Mouse (Mus musculus) kidney, embryonic 15.5 days (tissue): ENCODE measurements at regions not wholly inside any gene's neighbourhood (a gene's known extent, or its start where the extent isn't known, plus 50 kb on each side); places are given as distances from the start of the nearest gene placed in this dataset.

Experiments
- ATAC-seq: fragments of 200-750 bp; cut with Nextera tagmentation; replicated peaks from 2 replicates; pipeline ENCODE4 v1.8.0; 2017; ENCODE audit warnings: moderate TSS enrichment; ENCODE audit not compliant: low FRiP score
- H3K27ac ChIP-seq: fragments of 300-500 bp; sonication (generic); 2 replicates; pipeline ENCODE4 v1.5.1; 2015; ENCODE audit warnings: mild to moderate bottlenecking, inconsistent platforms
- H3K27me3 ChIP-seq: fragments of 300-500 bp; sonication (generic); 2 replicates; pipeline ENCODE4 v1.6.1; 2015; ENCODE audit warnings: inconsistent platforms
- H3K36me3 ChIP-seq: fragments of 300-500 bp; sonication (generic); 2 replicates; pipeline ENCODE4 v1.6.1; 2015; ENCODE audit warnings: inconsistent platforms
- H3K4me1 ChIP-seq: fragments of 300-500 bp; sonication (generic); 2 replicates; pipeline ENCODE4 v1.6.1; 2015; ENCODE audit warnings: inconsistent platforms
- H3K4me2 ChIP-seq: fragments of 300-500 bp; sonication (generic); 2 replicates; pipeline ENCODE4 v1.6.1; 2015; ENCODE audit warnings: moderate library complexity, mild to moderate bottlenecking, inconsistent platforms
- H3K4me3 ChIP-seq: fragments of 300-500 bp; sonication (generic); replicated peaks from 2 replicates; pipeline ENCODE4 v1.5.1; 2015; ENCODE audit warnings: mild to moderate bottlenecking, inconsistent platforms
- H3K9ac ChIP-seq: fragments of 300-500 bp; sonication (generic); 2 replicates; pipeline ENCODE4 v1.6.1; 2015; ENCODE audit warnings: mild to moderate bottlenecking, inconsistent platforms
- H3K9me3 ChIP-seq: fragments of 300-500 bp; sonication (generic); replicated peaks from 2 replicates; pipeline ENCODE4 v1.6.1; 2016; ENCODE audit warnings: inconsistent platforms
- WGBS: fragments of 180-500 bp; shearing (Covaris S2); methylation state at CpG from one replicate; pipeline ENCODE4 v1.1.7; 2015; ENCODE audit warnings: mixed read lengths; 5-methylcytosine and 5-hydroxymethylcytosine counted together

DNA sequence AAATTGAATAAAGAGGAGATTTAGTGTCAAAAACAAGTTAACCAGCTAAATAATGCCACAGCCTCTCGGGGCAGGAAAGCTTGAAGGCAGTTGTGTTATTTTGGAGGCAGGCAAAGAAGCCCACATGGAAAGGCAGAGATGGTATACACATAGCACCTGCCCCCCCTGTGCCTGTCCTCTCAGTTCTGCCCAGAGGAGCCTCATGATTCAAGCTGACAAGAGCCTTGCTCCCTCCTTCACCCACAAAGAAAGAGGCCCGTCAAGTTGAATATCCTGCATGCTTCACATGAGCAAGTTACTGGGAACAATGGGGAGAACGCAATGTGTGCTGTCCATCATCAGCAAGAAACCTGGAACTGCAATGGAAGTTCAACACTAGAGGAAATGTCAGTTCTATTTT is 398.2 kb upstream of the Zic4 start:
- ATAC-seq = no peak
- H3K4me1 ChIP-seq = no peaks in the 10 kb centered on the region
- no peak overlapping the region for H3K4me3 ChIP-seq
- no peak overlapping the region for H3K9ac ChIP-seq
- H3K9me3 ChIP-seq = no peaks in the 10 kb centered on the region
- no peaks in the 10 kb centered on the region for H3K27me3 ChIP-seq
- WGBS = 71% methylated on average over 3 of the region's 3 CpGs
- H3K4me2 ChIP-seq = no peak overlapping the region
- H3K36me3 ChIP-seq = no peaks in the 10 kb centered on the region
- no peak overlapping the region for H3K27ac ChIP-seq

DNA sequence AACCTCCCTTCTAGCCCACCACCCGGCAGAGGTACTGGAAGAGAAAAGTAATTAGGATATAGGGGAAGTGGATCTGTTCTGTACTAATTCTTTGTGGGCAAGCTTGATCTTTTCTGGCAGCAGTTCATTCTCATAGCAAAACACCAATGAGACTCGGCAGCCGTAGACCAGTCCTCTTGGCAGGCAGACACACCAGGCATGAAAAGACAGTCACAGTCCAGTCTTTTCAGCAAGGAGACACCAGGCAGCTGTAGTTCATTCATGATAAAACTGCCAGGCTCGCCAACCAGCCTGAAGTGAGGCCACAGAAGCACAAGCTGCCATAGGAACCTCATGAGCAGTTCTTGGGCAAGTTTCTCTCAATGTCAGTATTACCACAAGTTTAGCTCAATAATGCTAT is 383.5 kb upstream of the Zic4 start:
- H3K27me3 ChIP-seq = no peaks in the 10 kb centered on the region
- H3K9me3 ChIP-seq = no peaks in the 10 kb centered on the region
- 76% methylated on average over 4 of the region's 4 CpGs for WGBS
- no peak overlapping the region for H3K4me2 ChIP-seq
- no peak for ATAC-seq
- no peak overlapping the region for H3K9ac ChIP-seq
- H3K4me3 ChIP-seq = no peak overlapping the region
- no peaks in the 10 kb centered on the region for H3K36me3 ChIP-seq
- H3K4me1 ChIP-seq = no peaks in the 10 kb centered on the region
- H3K27ac ChIP-seq = no peak overlapping the region

DNA sequence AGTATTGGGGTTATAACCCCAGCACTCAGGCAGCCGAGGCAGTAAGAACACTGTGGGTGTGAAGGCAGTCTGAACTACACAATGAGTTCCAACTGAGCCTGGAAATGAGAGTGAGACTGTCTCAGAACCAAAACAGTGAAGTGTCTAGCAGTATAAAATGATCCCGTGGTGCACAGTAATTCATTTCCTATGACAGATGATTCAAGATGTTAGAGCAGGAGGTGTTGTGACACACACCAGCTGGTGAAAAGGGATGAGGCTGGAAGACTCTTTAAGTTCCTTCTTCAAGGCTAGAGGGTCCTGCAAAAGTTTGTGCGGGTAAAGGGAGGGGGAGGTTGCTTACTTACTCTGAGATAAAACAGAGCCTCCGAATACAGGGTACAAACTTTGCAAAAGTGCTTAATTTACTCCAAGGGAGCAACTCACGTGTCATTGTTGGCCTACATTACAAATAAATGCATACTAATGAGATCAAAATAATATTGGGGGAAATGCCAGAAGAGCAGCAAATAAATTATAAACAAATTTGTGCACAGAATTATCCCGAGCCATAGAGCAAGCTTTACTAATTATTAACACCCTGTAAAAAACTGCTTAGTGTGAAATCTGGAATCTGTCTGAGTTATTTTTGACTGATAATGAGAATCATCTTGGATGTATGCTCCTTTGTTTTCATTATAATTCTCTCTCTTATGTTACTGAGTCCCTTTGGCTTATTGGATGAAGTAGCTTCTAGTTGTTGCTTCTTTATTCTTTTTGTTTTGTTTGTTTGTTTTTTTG is 382.0 kb upstream of the Zic4 start:
- WGBS = 48% methylated on average over 6 of the region's 6 CpGs
- H3K4me3 ChIP-seq = no peak overlapping the region
- no peaks in the 10 kb centered on the region for H3K4me1 ChIP-seq
- no peak for ATAC-seq
- H3K27me3 ChIP-seq = no peaks in the 10 kb centered on the region
- H3K9me3 ChIP-seq = no peaks in the 10 kb centered on the region
- H3K27ac ChIP-seq = no peak overlapping the region
- no peak overlapping the region for H3K4me2 ChIP-seq
- no peak overlapping the region for H3K9ac ChIP-seq
- H3K36me3 ChIP-seq = no peaks in the 10 kb centered on the region

DNA sequence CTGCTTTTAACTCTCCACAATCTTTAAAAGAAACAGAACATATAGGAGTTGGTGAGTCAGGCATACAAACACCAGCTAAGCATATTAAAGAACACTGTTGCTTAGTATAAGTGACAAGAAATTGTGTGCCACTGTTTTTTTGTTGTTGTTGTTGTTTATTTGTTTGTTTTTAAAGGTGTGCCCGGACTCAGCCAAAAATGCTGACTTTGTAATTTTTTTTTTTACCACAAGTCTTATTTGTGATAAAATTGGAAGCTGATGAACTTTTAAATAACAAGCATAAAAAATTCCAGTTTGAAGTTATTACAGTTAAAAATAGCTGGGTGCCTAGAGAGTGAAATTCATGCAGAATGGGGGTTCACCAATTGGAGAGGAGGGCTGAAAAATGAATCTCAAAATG is 363.0 kb upstream of the Zic4 start:
- Histone ChIP-seq H3K9ac (no peak overlapping the region), H3K27me3 (no peaks in the 10 kb centered on the region), H3K9me3 (no peaks in the 10 kb centered on the region), H3K4me3 (no peak overlapping the region), H3K4me2 (no peak overlapping the region), H3K27ac (no peak overlapping the region), H3K36me3 (no peaks in the 10 kb centered on the region), H3K4me1 (no peaks in the 10 kb centered on the region)
- ATAC-seq = no peak
- 73% methylated on average over 1 of the region's 1 CpGs for WGBS

DNA sequence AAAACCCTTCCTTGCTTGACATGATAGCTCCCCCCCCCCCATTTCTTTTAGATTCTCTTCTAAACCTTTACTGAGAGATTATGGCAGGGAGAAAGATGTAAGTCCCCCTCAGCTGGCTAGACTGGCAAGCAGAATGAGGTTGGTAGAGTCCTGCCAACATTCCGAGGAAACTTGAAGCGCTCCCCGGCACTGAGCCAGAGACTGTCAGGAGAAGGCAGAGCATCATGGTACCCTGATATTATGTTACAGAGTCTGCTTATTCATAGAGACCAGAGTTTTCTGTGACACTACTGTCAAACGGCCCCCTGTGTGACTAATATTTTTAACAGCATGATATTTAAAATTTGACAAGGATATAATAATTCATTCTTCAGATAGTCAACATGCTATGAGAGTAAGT is 358.0 kb upstream of the Zic4 start:
- Histone ChIP-seq H3K4me2 (no peak overlapping the region), H3K9ac (no peak overlapping the region), H3K36me3 (no peaks in the 10 kb centered on the region), H3K9me3 (no peaks in the 10 kb centered on the region), H3K4me3 (no peak overlapping the region), H3K27me3 (no peaks in the 10 kb centered on the region), H3K27ac (no peak overlapping the region), H3K4me1 (no peaks in the 10 kb centered on the region)
- 0 out of 2 replicates have a peak, but pooled peaks have one; percentile 52 for ATAC-seq
- 40% methylated on average over 4 of the region's 4 CpGs for WGBS

DNA sequence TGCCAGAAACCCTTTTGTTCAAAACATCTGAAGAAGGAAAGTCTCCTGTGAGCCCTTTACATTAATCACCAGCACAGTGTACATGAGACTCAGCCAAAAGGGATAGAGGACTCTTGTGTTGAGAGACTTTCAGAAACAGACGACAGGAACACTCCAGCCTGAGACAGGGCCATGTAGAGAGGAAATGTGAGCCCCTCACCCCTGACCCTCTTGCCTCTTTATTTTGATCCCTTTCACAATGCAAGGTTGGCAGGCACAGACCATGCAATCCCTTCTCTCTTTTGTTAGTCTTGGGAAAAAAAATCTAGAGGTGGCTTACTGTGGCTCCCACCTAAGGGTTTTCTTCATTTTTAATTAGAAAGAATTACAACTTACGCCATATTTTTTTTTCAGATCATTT is 321.7 kb upstream of the Zic4 start:
- Histone ChIP-seq H3K27ac (no peak overlapping the region), H3K4me1 (no peaks in the 10 kb centered on the region), H3K9ac (no peak overlapping the region), H3K4me2 (no peak overlapping the region), H3K9me3 (no peaks in the 10 kb centered on the region), H3K27me3 (no peaks in the 10 kb centered on the region), H3K36me3 (no peaks in the 10 kb centered on the region), H3K4me3 (no peak overlapping the region)
- peak; percentile 96 for ATAC-seq
- WGBS = 15% methylated on average over 2 of the region's 2 CpGs

DNA sequence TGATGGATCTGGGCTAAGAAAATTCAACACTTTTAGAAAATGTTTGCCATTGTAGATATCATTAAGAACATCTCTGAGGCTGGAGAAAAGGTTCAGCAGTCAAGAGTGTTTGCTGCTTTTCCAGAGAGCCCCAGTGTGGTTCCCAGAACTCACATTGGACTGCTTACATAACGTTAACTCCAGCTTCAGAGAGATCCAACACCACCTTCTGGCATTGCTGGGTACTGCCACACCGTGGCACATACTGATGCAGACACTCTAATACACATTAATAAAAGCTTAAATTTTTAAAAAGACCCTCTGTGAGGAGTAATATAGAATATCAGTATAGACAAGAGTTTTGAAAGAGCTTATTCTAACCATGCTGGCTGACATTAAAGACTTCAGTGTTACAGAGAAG is 313.6 kb upstream of the Zic4 start:
- Histone ChIP-seq H3K9ac (no peak overlapping the region), H3K4me2 (no peak overlapping the region), H3K27ac (no peak overlapping the region), H3K27me3 (no peaks in the 10 kb centered on the region), H3K4me3 (no peak overlapping the region), H3K36me3 (no peaks in the 10 kb centered on the region), H3K4me1 (no peaks in the 10 kb centered on the region), H3K9me3 (no peaks in the 10 kb centered on the region)
- 36% methylated on average over 2 of the region's 2 CpGs for WGBS
- ATAC-seq = no peak

DNA sequence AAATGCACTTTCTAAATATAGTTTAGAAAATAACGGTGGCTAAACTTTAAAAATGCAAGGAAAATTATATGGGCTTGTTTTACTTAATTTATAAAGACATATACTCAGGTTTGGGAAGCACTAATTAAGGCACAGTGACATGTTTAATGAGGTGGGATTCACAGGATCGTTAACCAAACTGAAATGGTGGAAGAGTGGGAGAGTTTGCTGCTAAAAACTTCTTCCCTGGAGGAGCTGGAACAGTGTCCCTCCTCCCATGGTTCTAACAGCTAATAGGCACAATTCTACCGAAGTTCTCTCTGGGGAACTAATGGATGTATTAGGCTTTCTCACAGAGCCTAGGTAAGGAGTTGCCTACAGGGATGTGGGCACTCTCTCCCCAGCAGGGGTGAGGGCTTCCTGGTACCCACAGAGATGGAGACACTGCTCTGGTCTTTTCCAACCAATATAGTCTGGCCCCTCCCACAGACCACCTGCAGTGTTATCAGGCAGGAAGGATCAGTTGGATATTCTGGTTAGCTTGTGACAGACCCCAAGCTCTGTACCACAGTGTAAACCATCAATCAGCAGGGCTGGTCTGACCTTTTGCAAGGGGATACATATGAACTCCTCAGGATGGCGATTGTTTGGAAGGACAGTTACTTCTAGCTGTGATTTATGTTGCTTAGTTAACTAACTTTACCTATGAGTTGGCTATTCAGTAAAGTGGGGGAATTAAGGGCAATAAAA is 309.0 kb upstream of the Zic4 start:
- WGBS = 28% methylated on average over 4 of the region's 4 CpGs
- no peaks in the 10 kb centered on the region for H3K27me3 ChIP-seq
- no peaks in the 10 kb centered on the region for H3K4me1 ChIP-seq
- H3K4me2 ChIP-seq = no peak overlapping the region
- no peak overlapping the region for H3K9ac ChIP-seq
- H3K9me3 ChIP-seq = no peaks in the 10 kb centered on the region
- no peak overlapping the region for H3K4me3 ChIP-seq
- 0 out of 2 replicates have a peak overlapping the region, but pooled peaks have one; percentile 48 for H3K27ac ChIP-seq
- peak; percentile 94 for ATAC-seq
- no peaks in the 10 kb centered on the region for H3K36me3 ChIP-seq

DNA sequence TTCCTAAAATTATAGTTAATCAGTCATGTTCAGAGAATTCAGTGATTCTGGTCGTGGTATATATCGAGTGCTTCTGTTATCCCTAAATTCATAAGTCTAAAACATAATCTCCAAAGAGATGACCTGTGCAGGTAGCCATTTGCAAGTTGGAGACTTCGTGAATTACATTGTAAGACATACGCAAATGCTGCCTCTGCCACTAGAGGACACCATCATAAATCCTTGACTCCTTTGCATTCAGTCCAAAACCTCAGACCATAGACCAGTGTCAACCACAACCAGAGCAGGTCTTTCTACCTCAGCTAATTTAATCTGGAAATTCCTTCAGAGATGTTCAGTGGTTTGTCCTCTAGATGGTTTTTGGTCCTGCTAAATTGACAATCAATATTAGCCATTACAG is 302.8 kb upstream of the Zic4 start:
- no peak for ATAC-seq
- Histone ChIP-seq H3K4me3 (no peak overlapping the region), H3K36me3 (no peaks in the 10 kb centered on the region), H3K27me3 (no peaks in the 10 kb centered on the region), H3K9ac (no peak overlapping the region), H3K27ac (no peak overlapping the region), H3K9me3 (no peaks in the 10 kb centered on the region), H3K4me1 (no peaks in the 10 kb centered on the region), H3K4me2 (no peak overlapping the region)
- 81% methylated on average over 4 of the region's 4 CpGs for WGBS

DNA sequence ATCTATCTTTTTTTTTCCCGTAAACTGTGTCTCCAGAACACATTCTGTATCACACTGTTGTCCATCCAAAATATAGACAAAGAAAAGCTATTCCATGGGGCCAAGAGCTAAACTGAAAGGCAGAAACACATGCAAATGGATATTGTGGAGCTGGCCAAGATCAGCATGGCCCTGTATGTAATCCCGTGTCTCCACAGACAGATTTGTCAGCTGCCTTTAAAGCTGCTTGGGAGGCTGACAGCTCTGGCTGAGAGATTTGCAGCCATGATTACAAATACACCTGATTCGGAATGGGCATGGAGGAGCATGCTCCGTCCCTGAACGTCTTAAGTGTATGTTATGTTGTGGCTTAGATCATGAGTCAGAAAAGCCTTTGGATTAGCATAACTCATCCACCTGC is 292.7 kb upstream of the Zic4 start:
- no peak overlapping the region for H3K4me3 ChIP-seq
- no peaks in the 10 kb centered on the region for H3K27me3 ChIP-seq
- H3K4me2 ChIP-seq = no peak overlapping the region
- H3K36me3 ChIP-seq = no peaks in the 10 kb centered on the region
- H3K9ac ChIP-seq = no peak overlapping the region
- no peak for ATAC-seq
- no peak overlapping the region for H3K27ac ChIP-seq
- H3K4me1 ChIP-seq = no peaks in the 10 kb centered on the region
- 79% methylated on average over 5 of the region's 5 CpGs for WGBS
- no peaks in the 10 kb centered on the region for H3K9me3 ChIP-seq

DNA sequence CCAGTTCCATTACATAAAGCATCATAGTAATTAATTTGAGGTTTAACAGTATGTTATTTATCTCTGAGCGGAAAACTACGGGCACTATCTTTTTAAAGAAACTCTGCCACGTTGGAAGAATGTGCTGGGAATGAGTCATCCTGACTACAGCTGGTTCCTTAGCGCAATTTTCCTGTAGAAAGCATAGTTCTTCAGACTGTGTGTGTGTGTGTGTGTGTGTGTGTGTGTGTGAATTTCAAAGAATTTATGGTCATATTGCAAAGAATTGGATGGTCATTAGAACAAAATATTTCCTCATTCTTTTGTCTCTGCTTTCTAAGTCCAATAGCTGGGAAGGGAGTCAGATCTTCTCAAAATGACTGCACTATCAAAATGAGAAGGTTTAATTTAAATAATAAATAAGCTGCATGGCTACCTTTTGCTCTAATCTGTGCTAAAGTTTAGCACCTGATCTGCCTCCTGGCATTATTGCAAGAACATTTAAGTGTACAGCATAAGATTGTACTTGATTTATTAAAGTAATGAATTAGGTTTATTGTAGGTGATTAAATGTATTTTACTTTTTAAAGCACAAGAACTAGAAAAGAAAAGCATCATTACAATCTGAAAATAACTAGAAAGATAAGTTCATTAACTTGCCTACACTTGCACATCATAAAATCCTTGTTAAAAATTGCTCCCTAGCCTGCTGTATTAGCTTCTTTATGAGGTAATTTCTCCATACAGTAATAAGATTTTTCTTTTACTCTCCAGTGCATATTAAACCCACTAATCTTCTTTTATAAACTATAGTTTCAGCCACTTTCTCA is 288.6 kb upstream of the Zic4 start:
- H3K4me1 ChIP-seq = no peaks in the 10 kb centered on the region
- no peak overlapping the region for H3K4me2 ChIP-seq
- ATAC-seq = no peak
- no peaks in the 10 kb centered on the region for H3K9me3 ChIP-seq
- H3K9ac ChIP-seq = no peak overlapping the region
- WGBS = 65% methylated on average over 4 of the region's 4 CpGs
- no peak overlapping the region for H3K27ac ChIP-seq
- H3K27me3 ChIP-seq = no peaks in the 10 kb centered on the region
- H3K4me3 ChIP-seq = no peak overlapping the region
- no peaks in the 10 kb centered on the region for H3K36me3 ChIP-seq

DNA sequence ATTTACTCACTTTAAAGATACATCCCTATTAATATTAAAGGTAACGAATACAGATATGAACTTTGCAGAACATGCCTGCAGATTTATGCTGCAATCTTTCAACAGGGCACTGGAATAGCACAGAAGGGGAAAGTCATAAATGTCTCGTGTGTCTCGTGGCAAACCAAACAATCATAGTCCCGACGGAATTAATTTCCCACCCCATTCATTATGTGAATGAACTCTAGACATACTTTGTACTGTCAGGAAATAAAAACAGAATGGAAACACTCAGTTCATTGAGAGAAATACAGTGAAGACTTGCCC is 288.1 kb upstream of the Zic4 start:
- Histone ChIP-seq H3K4me1 (no peaks in the 10 kb centered on the region), H3K27me3 (no peaks in the 10 kb centered on the region), H3K4me3 (no peak overlapping the region), H3K4me2 (no peak overlapping the region), H3K27ac (no peak overlapping the region), H3K9ac (no peak overlapping the region), H3K36me3 (no peaks in the 10 kb centered on the region), H3K9me3 (no peaks in the 10 kb centered on the region)
- 18% methylated on average over 5 of the region's 5 CpGs for WGBS
- no peak for ATAC-seq
